Mouse (Mus musculus) embryonic facial prominence, embryonic 15.5 days (tissue): ENCODE measurements around the gene Pdzrn4. TPM values are rescaled to one million over a fixed set of nuclear protein-coding genes. Genes with fewer than 3 reads are reported as not detected.

Experiments used
- ATAC-seq: fragments of 200-750 bp; cut with Nextera tagmentation; 2 replicates; pipeline ENCODE4 v1.8.0; 2017; ENCODE audit warnings: low read depth, moderate TSS enrichment; ENCODE audit not compliant: insufficient number of reproducible peaks, low FRiP score, low TSS enrichment
- H3K27ac ChIP-seq: fragments of 300-500 bp; sonication (generic); replicated peaks from 2 replicates; pipeline ENCODE4 v1.5.1; 2015; ENCODE audit warnings: mild to moderate bottlenecking, inconsistent platforms
- H3K27me3 ChIP-seq: fragments of 300-500 bp; sonication (generic); 2 replicates; pipeline ENCODE4 v1.6.1; 2015; ENCODE audit warnings: inconsistent platforms
- H3K36me3 ChIP-seq: fragments of 300-500 bp; sonication (generic); 2 replicates; pipeline ENCODE4 v1.6.1; 2015; ENCODE audit warnings: mild to moderate bottlenecking, inconsistent platforms
- H3K4me1 ChIP-seq: fragments of 300-500 bp; sonication (generic); 2 replicates; pipeline ENCODE4 v1.6.1; 2015; ENCODE audit warnings: inconsistent platforms
- H3K4me2 ChIP-seq: fragments of 300-500 bp; sonication (generic); replicated peaks from 2 replicates; pipeline ENCODE4 v1.6.1; 2015; ENCODE audit warnings: mild to moderate bottlenecking, inconsistent platforms
- H3K4me3 ChIP-seq: fragments of 300-500 bp; sonication (generic); replicated peaks from 2 replicates; pipeline ENCODE4 v1.5.1; 2015; ENCODE audit warnings: mild to moderate bottlenecking, inconsistent platforms
- H3K9ac ChIP-seq: fragments of 300-500 bp; sonication (generic); 2 replicates; pipeline ENCODE4 v1.6.1; 2015; ENCODE audit warnings: inconsistent platforms
- H3K9me3 ChIP-seq: fragments of 300-500 bp; sonication (generic); replicated peaks from 2 replicates; pipeline ENCODE4 v1.6.1; 2016; ENCODE audit warnings: inconsistent platforms
- WGBS: fragments of 180-500 bp; shearing (Covaris S2); methylation state at CpG from one replicate; pipeline ENCODE4 v1.1.7; 2015; 5-methylcytosine and 5-hydroxymethylcytosine counted together
- polyA plus RNA-seq: library from polyadenylated mRNA; unstranded; fragments of >200 nt; fragmentation: Nextera tagmentation; extraction: Ambion mirVana; gene quantifications from 2 replicates; pipeline ENCODE4 v1.2.1, GENCODE M21; 2015

Pdzrn4 gene
- polyA plus RNA-seq, 1 experiment from 2014 or later = 3.2 TPM

DNA sequence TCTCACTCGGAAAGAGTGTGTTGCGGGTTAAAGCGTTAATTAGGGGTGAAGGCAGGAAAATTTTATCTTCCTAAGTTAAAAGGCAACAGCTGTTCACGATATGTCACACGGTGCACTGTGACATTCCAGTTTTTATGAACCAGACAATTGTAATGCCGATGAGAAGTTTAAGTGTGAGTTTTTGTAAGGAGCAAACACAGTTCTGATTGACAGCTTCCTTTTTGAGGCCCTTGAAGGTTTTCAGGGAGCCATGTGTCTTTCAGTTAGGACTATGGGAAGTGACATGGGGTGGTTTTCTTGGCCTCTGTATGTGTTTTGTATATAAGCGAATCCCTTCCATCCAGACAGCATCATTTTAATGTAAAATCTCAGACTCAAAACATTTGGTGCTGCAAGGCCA lies 20.0 kb downstream of the Pdzrn4 start:
- 25% methylated on average over 7 of the region's 7 CpGs for WGBS
- Histone ChIP-seq H3K4me3 (no peak overlapping the region), H3K36me3 (no peaks in the 10 kb centered on the region), H3K4me2 (no peak overlapping the region), H3K9me3 (no peaks in the 10 kb centered on the region), H3K27ac (no peak overlapping the region), H3K27me3 (no peaks in the 10 kb centered on the region), H3K9ac (no peak overlapping the region), H3K4me1 (no peaks in the 10 kb centered on the region)
- ATAC-seq = no peak

GRCm38 (mm10) chr15:92417120-92417519 lies 20.4 kb downstream of the Pdzrn4 start:
- H3K9ac ChIP-seq = no peak overlapping the region
- no peak overlapping the region for H3K4me2 ChIP-seq
- no peaks in the 10 kb centered on the region for H3K27me3 ChIP-seq
- H3K4me3 ChIP-seq = no peak overlapping the region
- no peaks in the 10 kb centered on the region for H3K4me1 ChIP-seq
- WGBS = 30% methylated on average over 3 of the region's 3 CpGs
- no peak overlapping the region for H3K27ac ChIP-seq
- no peaks in the 10 kb centered on the region for H3K9me3 ChIP-seq
- H3K36me3 ChIP-seq = no peaks in the 10 kb centered on the region
- no peak for ATAC-seq

- ATAC-seq = no peak
- H3K9me3 ChIP-seq = no peaks in the 10 kb centered on the region
- no peaks in the 10 kb centered on the region for H3K36me3 ChIP-seq
- no peaks in the 10 kb centered on the region for H3K27me3 ChIP-seq
- H3K9ac ChIP-seq = no peak overlapping the region
- WGBS = 8% methylated on average over 6 of the region's 6 CpGs
- H3K4me2 ChIP-seq = no peak overlapping the region
- no peak overlapping the region for H3K4me3 ChIP-seq
- no peaks in the 10 kb centered on the region for H3K4me1 ChIP-seq
- H3K27ac ChIP-seq = no peak overlapping the region
Measured at GRCm38 (mm10) chr15:92434605-92435004, 37.9 kb downstream of the Pdzrn4 start.

- H3K9me3 ChIP-seq = no peaks in the 10 kb centered on the region
- H3K27ac ChIP-seq = no peak overlapping the region
- WGBS = 38% methylated on average over 4 of the region's 4 CpGs
- H3K36me3 ChIP-seq = no peaks in the 10 kb centered on the region
- no peaks in the 10 kb centered on the region for H3K4me1 ChIP-seq
- H3K4me2 ChIP-seq = no peak overlapping the region
- no peaks in the 10 kb centered on the region for H3K27me3 ChIP-seq
- H3K9ac ChIP-seq = no peak overlapping the region
- ATAC-seq = no peak
- H3K4me3 ChIP-seq = no peak overlapping the region
Measured at GRCm38 (mm10) chr15:92435306-92435705, 38.6 kb downstream of the Pdzrn4 start.

- H3K27ac ChIP-seq = no peak overlapping the region
- H3K4me1 ChIP-seq = no peaks in the 10 kb centered on the region
- H3K27me3 ChIP-seq = no peaks in the 10 kb centered on the region
- H3K4me3 ChIP-seq = no peak overlapping the region
- H3K4me2 ChIP-seq = no peak overlapping the region
- no peak overlapping the region for H3K9ac ChIP-seq
- H3K9me3 ChIP-seq = no peaks in the 10 kb centered on the region
- 77% methylated on average over 19 of the region's 19 CpGs for WGBS
- ATAC-seq = no peak
- no peaks in the 10 kb centered on the region for H3K36me3 ChIP-seq
Measured at GRCm38 (mm10) chr15:92441630-92442180, 45.0 kb downstream of the Pdzrn4 start.

GRCm38 (mm10) chr15:92447708-92448147 lies 51.0 kb downstream of the Pdzrn4 start:
- no peak for ATAC-seq
- H3K27me3 ChIP-seq = no peaks in the 10 kb centered on the region
- no peak overlapping the region for H3K4me2 ChIP-seq
- H3K9ac ChIP-seq = no peak overlapping the region
- no peaks in the 10 kb centered on the region for H3K4me1 ChIP-seq
- H3K4me3 ChIP-seq = no peak overlapping the region
- H3K27ac ChIP-seq = no peak overlapping the region
- H3K36me3 ChIP-seq = no peaks in the 10 kb centered on the region
- WGBS = 27% methylated on average over 8 of the region's 8 CpGs
- no peaks in the 10 kb centered on the region for H3K9me3 ChIP-seq

GRCm38 (mm10) chr15:92449112-92449511 lies 52.4 kb downstream of the Pdzrn4 start:
- Histone ChIP-seq H3K9me3 (no peaks in the 10 kb centered on the region), H3K4me1 (no peaks in the 10 kb centered on the region), H3K9ac (no peak overlapping the region), H3K4me3 (no peak overlapping the region), H3K36me3 (no peaks in the 10 kb centered on the region), H3K4me2 (no peak overlapping the region), H3K27me3 (no peaks in the 10 kb centered on the region), H3K27ac (no peak overlapping the region)
- ATAC-seq = no peak
- WGBS = 88% methylated on average over 8 of the region's 8 CpGs

DNA sequence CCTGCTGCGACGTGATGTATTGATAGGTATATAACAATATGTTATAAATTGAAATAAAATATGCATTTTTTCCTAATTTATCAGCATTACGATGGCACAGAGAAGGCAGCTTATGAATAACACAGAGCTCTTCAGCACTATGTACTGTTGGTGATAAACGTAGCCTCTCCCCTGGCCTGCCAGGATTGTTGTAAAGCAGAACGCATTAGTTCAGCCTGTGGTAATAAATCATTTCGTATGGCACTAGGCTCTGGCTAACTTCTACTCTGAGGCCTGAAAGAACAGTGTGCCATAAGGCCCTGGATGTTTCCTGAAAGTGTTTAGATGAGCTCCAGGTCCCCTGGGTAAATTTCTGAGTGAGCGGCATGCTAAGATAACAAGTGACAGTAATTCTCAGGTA lies 55.9 kb downstream of the Pdzrn4 start:
- Histone ChIP-seq H3K9me3 (no peaks in the 10 kb centered on the region), H3K27ac (no peak overlapping the region), H3K4me1 (no peaks in the 10 kb centered on the region), H3K4me3 (no peak overlapping the region), H3K4me2 (no peak overlapping the region), H3K9ac (no peak overlapping the region), H3K27me3 (no peaks in the 10 kb centered on the region), H3K36me3 (no peaks in the 10 kb centered on the region)
- ATAC-seq = no peak
- 81% methylated on average over 7 of the region's 7 CpGs for WGBS

GRCm38 (mm10) chr15:92482198-92482597 lies 85.5 kb downstream of the Pdzrn4 start:
- ATAC-seq = no peak
- Histone ChIP-seq H3K27me3 (no peaks in the 10 kb centered on the region), H3K9ac (no peak overlapping the region), H3K9me3 (no peaks in the 10 kb centered on the region), H3K4me1 (no peaks in the 10 kb centered on the region), H3K36me3 (no peaks in the 10 kb centered on the region), H3K4me3 (no peak overlapping the region), H3K27ac (no peak overlapping the region), H3K4me2 (no peak overlapping the region)
- 76% methylated on average over 6 of the region's 6 CpGs for WGBS

- H3K4me2 ChIP-seq = no peak overlapping the region
- H3K27ac ChIP-seq = no peak overlapping the region
- no peaks in the 10 kb centered on the region for H3K9me3 ChIP-seq
- no peaks in the 10 kb centered on the region for H3K27me3 ChIP-seq
- WGBS = 77% methylated on average over 3 of the region's 3 CpGs
- no peaks in the 10 kb centered on the region for H3K4me1 ChIP-seq
- H3K36me3 ChIP-seq = no peaks in the 10 kb centered on the region
- no peak overlapping the region for H3K9ac ChIP-seq
- no peak overlapping the region for H3K4me3 ChIP-seq
- no peak for ATAC-seq
Measured at GRCm38 (mm10) chr15:92491376-92491775, 94.7 kb downstream of the Pdzrn4 start.

GRCm38 (mm10) chr15:92495465-92496174 lies 98.9 kb downstream of the Pdzrn4 start:
- 90% methylated on average over 12 of the region's 12 CpGs for WGBS
- Histone ChIP-seq H3K27me3 (no peaks in the 10 kb centered on the region), H3K27ac (no peak overlapping the region), H3K36me3 (no peaks in the 10 kb centered on the region), H3K9ac (no peak overlapping the region), H3K4me2 (no peak overlapping the region), H3K4me3 (no peak overlapping the region), H3K4me1 (no peaks in the 10 kb centered on the region), H3K9me3 (no peaks in the 10 kb centered on the region)
- no peak for ATAC-seq

DNA sequence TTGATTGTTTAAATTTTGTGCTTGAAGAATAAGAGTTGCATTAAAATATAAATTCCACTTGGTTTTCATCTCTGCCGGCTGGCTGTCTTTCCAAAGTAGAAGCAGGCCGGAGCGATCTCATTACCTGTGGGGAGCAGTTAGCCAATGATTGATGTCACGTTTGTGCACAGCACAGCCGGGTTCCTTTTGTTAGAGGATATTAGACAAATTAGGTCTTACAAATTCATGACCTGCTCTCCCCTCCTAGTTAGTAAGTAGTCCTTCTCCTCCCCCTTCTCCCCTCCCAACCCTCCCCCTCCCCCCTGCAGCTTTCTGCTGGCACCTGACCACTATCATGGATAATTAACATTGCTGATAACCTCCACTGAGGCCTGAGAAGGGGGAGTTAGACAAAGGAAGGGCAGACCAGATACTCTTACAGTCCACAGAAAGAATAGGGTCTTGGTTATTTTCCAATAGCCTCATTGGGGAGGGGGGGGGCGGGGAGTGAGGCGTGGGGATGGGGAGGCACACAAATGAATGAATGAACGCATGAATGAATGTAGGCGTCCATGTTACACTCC lies 103.7 kb downstream of the Pdzrn4 start:
- ATAC-seq = no peak
- H3K27ac ChIP-seq = no peak overlapping the region
- no peaks in the 10 kb centered on the region for H3K4me1 ChIP-seq
- H3K9me3 ChIP-seq = no peaks in the 10 kb centered on the region
- H3K4me3 ChIP-seq = no peak overlapping the region
- no peak overlapping the region for H3K4me2 ChIP-seq
- H3K36me3 ChIP-seq = no peaks in the 10 kb centered on the region
- H3K9ac ChIP-seq = no peak overlapping the region
- WGBS = 71% methylated on average over 9 of the region's 9 CpGs
- H3K27me3 ChIP-seq = no peaks in the 10 kb centered on the region
